10 mouse cellular contexts compared by ENCODE assay signal in genomic region chr1:66388561-66388960, GRCm38 (mm10).
DNase-seq lines count a peak whose midpoint lies in the region; ATAC-seq and TF ChIP-seq lines count a peak whose summit lies in the region.
"Had no signal": no experiment of that assay in that cellular context is flagged by ENCODE, and none has a peak within 500 bp of the region (broad histone marks: within the 10 kb centered on the region; RNA-seq: fewer than 3 reads in every experiment).

No protein-coding gene starts in this region.

- no peak overlapping the region for H3K4me3 ChIP-seq in embryonic facial prominence, embryonic 11.5 days (ENCODE audit: low read depth, low read length)
- H3K4me3 ChIP-seq in embryonic facial prominence, embryonic 10.5 days, result no peak overlapping the region
- H3K4me3 ChIP-seq in hindbrain, embryonic 11.5 days (ENCODE audit: low read depth, low read length), result peak overlapping the region; percentile 12; the same call in 1 of the 2 replicates
- H3K4me3 ChIP-seq in midbrain, postnatal 0 days (ENCODE audit: low read depth, low read length), result peak overlapping the region; percentile 29
- no peak overlapping the region for H3K4me3 ChIP-seq in heart, embryonic 12.5 days

- ATAC-seq in embryonic facial prominence, embryonic 11.5 days (replicated peaks; ENCODE audit: insufficient number of reproducible peaks, low FRiP score, low TSS enrichment, low read depth), result peak; percentile 34; the same call in 1 of the 2 replicates
- ATAC-seq in hindbrain, embryonic 11.5 days (ENCODE audit: low FRiP score), result peak; percentile 59
- no peak for ATAC-seq in midbrain, postnatal 0 days (ENCODE audit: low FRiP score)
- no peak for ATAC-seq in heart, embryonic 12.5 days (ENCODE audit: insufficient number of reproducible peaks, low FRiP score)

- H3K36me3 ChIP-seq in embryonic facial prominence, embryonic 11.5 days (replicated peaks; ENCODE audit: control insufficient read depth, insufficient read depth, low read depth, low read length), result no peaks in the 10 kb centered on the region
- H3K36me3 ChIP-seq in embryonic facial prominence, embryonic 10.5 days (replicated peaks), result no peaks in the 10 kb centered on the region
- no peaks in the 10 kb centered on the region for H3K36me3 ChIP-seq in hindbrain, embryonic 11.5 days (ENCODE audit: control insufficient read depth, insufficient read depth, low read length)
- H3K36me3 ChIP-seq in midbrain, postnatal 0 days (ENCODE audit: insufficient read depth, low read length), result no peaks in the 10 kb centered on the region
- no peaks in the 10 kb centered on the region for H3K36me3 ChIP-seq in heart, embryonic 12.5 days

- no peaks in the 10 kb centered on the region for H3K4me1 ChIP-seq in embryonic facial prominence, embryonic 11.5 days (ENCODE audit: control insufficient read depth, insufficient read depth, low read length)
- H3K4me1 ChIP-seq in embryonic facial prominence, embryonic 10.5 days, result peaks cover 8% of the 10 kb centered on the region
- H3K4me1 ChIP-seq in hindbrain, embryonic 11.5 days (replicated peaks; ENCODE audit: control insufficient read depth, insufficient read depth, low read length), result no peaks in the 10 kb centered on the region
- peaks cover 12% of the 10 kb centered on the region; the same call in 1 of the 2 replicates for H3K4me1 ChIP-seq in midbrain, postnatal 0 days (ENCODE audit: insufficient read depth, low read length)
- H3K4me1 ChIP-seq in heart, embryonic 12.5 days (replicated peaks), result no peaks in the 10 kb centered on the region

- no peaks in the 10 kb centered on the region for H3K9me3 ChIP-seq in embryonic facial prominence, embryonic 11.5 days (replicated peaks; ENCODE audit: control insufficient read depth, low read length)
- H3K9me3 ChIP-seq in embryonic facial prominence, embryonic 10.5 days, result no peaks in the 10 kb centered on the region
- H3K9me3 ChIP-seq in hindbrain, embryonic 11.5 days (ENCODE audit: control insufficient read depth, low read length), result no peaks in the 10 kb centered on the region
- no peaks in the 10 kb centered on the region for H3K9me3 ChIP-seq in midbrain, postnatal 0 days (ENCODE audit: low read length)
- no peaks in the 10 kb centered on the region for H3K9me3 ChIP-seq in heart, embryonic 12.5 days (replicated peaks)

- TF ChIP-seq CTCF in midbrain, postnatal 0 days (IDR thresholded peaks at IDR 0.05), result no peak

- WGBS in embryonic facial prominence, embryonic 11.5 days, result 66% methylated on average over 8 of the region's 8 CpGs
- 69% methylated on average over 8 of the region's 8 CpGs for WGBS in embryonic facial prominence, embryonic 10.5 days
- WGBS in hindbrain, embryonic 11.5 days, result 33% methylated on average over 7 of the region's 8 CpGs
- WGBS in midbrain, postnatal 0 days, result 11% methylated on average over 8 of the region's 8 CpGs
- 60% methylated on average over 8 of the region's 8 CpGs for WGBS in heart, embryonic 12.5 days

- H3K27ac ChIP-seq in embryonic facial prominence, embryonic 11.5 days (replicated peaks; ENCODE audit: low read depth, low read length), result no peak overlapping the region
- no peak overlapping the region for H3K27ac ChIP-seq in embryonic facial prominence, embryonic 10.5 days (replicated peaks)
- H3K27ac ChIP-seq in hindbrain, embryonic 11.5 days (ENCODE audit: low read depth, low read length), result peak overlapping the region; percentile 67
- H3K27ac ChIP-seq in midbrain, postnatal 0 days (ENCODE audit: low read depth, low read length), result peak overlapping the region; percentile 77
- no peak overlapping the region for H3K27ac ChIP-seq in heart, embryonic 12.5 days (ENCODE audit: poor library complexity, severe bottlenecking)

- H3K4me2 ChIP-seq in embryonic facial prominence, embryonic 11.5 days (ENCODE audit: low read depth, low read length), result no peak overlapping the region
- peak overlapping the region; percentile 20; the same call in 1 of the 2 replicates for H3K4me2 ChIP-seq in hindbrain, embryonic 11.5 days (replicated peaks; ENCODE audit: low read depth, low read length)
- peak overlapping the region; percentile 51 for H3K4me2 ChIP-seq in midbrain, postnatal 0 days (ENCODE audit: low read depth, low read length, poor library complexity, severe bottlenecking)
- H3K4me2 ChIP-seq in heart, embryonic 12.5 days, result no peak overlapping the region

- H3K27me3 ChIP-seq in embryonic facial prominence, embryonic 11.5 days (ENCODE audit: control insufficient read depth, insufficient read depth, low read length), result no peaks in the 10 kb centered on the region
- no peaks in the 10 kb centered on the region for H3K27me3 ChIP-seq in embryonic facial prominence, embryonic 10.5 days (replicated peaks; ENCODE audit: low read depth, poor library complexity, severe bottlenecking)
- no peaks in the 10 kb centered on the region for H3K27me3 ChIP-seq in hindbrain, embryonic 11.5 days (ENCODE audit: control insufficient read depth, insufficient read depth, low read length)
- no peaks in the 10 kb centered on the region for H3K27me3 ChIP-seq in midbrain, postnatal 0 days (ENCODE audit: insufficient read depth, low read length)
- H3K27me3 ChIP-seq in heart, embryonic 12.5 days (replicated peaks), result no peaks in the 10 kb centered on the region

- DNase-seq in embryonic facial prominence, embryonic 11.5 days (ENCODE audit: low spot score), result no peak
- DNase-seq in embryonic facial prominence, embryonic 10.5 days (ENCODE audit: low spot score), result no peak
- peak; percentile 38 for DNase-seq in cerebellum, adult 8-10 months
- DNase-seq in hindbrain, embryonic 11.5 days (ENCODE audit: low spot score), result peak; percentile 61
- DNase-seq in midbrain, postnatal 0 days (ENCODE audit: low spot score), result peak; percentile 75
- no peak for DNase-seq in heart, postnatal 4 days
- DNase-seq in urinary bladder, postnatal 14 days (ENCODE audit: low spot score), result no peak
- DNase-seq: kidney, postnatal 4 days; thymus, postnatal 4 days had no signal

- no peak overlapping the region for H3K9ac ChIP-seq in embryonic facial prominence, embryonic 11.5 days (replicated peaks; ENCODE audit: low read length)
- no peak overlapping the region for H3K9ac ChIP-seq in hindbrain, embryonic 11.5 days (ENCODE audit: low read depth, low read length)
- H3K9ac ChIP-seq in midbrain, postnatal 0 days (replicated peaks; ENCODE audit: low read length, poor library complexity, severe bottlenecking), result 0 out of 2 replicates have a peak overlapping the region, but pooled peaks have one; percentile 44
- H3K9ac ChIP-seq in heart, embryonic 12.5 days, result no peak overlapping the region

Comparison
In these comparisons a context has a peak if more than half of its experiments do, and no peak if none do; other contexts are left out.
1. ATAC-seq: peak in embryonic facial prominence, embryonic 11.5 days (single experiment) and hindbrain, embryonic 11.5 days (single experiment); none in midbrain, postnatal 0 days (single experiment) and heart, embryonic 12.5 days (single experiment).
2. DNase-seq: peak in cerebellum, adult 8-10 months (single experiment), hindbrain, embryonic 11.5 days (single experiment) and midbrain, postnatal 0 days (single experiment); none in embryonic facial prominence, embryonic 11.5 days (single experiment), embryonic facial prominence, embryonic 10.5 days (single experiment), heart, postnatal 4 days (single experiment) and urinary bladder, postnatal 14 days (single experiment).
3. H3K27ac ChIP-seq: peak in hindbrain, embryonic 11.5 days (single experiment) and midbrain, postnatal 0 days (single experiment); none in embryonic facial prominence, embryonic 11.5 days (single experiment), embryonic facial prominence, embryonic 10.5 days (single experiment) and heart, embryonic 12.5 days (single experiment).
4. H3K4me2 ChIP-seq: peak in hindbrain, embryonic 11.5 days (single experiment) and midbrain, postnatal 0 days (single experiment); none in embryonic facial prominence, embryonic 11.5 days (single experiment) and heart, embryonic 12.5 days (single experiment).
5. H3K4me3 ChIP-seq: peak in hindbrain, embryonic 11.5 days (single experiment) and midbrain, postnatal 0 days (single experiment); none in embryonic facial prominence, embryonic 11.5 days (single experiment), embryonic facial prominence, embryonic 10.5 days (single experiment) and heart, embryonic 12.5 days (single experiment).